Mouse (Mus musculus) cerebellum, adult (tissue): ENCODE data around the gene Sash1.

Experiments used
- ATAC-seq: cut with Nextera tagmentation; 2 replicates; pipeline ENCODE4 v1.9.2; 2017; ENCODE audit warnings: mild to moderate bottlenecking, moderate library complexity, mixed read lengths; ENCODE audit not compliant: insufficient number of reproducible peaks, low FRiP score, low TSS enrichment

The Sash1 gene

GRCm38 (mm10) chr10:8885630-8886527 is at the start of gene Sash1:
TSS of gene Sash1 (minus strand) at chr10:8886070.
- peak; percentile 53; the same call in 1 of the 2 replicates for ATAC-seq

- no peak for ATAC-seq
Measured at GRCm38 (mm10) chr10:8935601-8936000, 49.7 kb upstream of the Sash1 start.

GRCm38 (mm10) chr10:8933451-8934372 is 47.8 kb upstream of the Sash1 start:
- no peak for ATAC-seq

DNA sequence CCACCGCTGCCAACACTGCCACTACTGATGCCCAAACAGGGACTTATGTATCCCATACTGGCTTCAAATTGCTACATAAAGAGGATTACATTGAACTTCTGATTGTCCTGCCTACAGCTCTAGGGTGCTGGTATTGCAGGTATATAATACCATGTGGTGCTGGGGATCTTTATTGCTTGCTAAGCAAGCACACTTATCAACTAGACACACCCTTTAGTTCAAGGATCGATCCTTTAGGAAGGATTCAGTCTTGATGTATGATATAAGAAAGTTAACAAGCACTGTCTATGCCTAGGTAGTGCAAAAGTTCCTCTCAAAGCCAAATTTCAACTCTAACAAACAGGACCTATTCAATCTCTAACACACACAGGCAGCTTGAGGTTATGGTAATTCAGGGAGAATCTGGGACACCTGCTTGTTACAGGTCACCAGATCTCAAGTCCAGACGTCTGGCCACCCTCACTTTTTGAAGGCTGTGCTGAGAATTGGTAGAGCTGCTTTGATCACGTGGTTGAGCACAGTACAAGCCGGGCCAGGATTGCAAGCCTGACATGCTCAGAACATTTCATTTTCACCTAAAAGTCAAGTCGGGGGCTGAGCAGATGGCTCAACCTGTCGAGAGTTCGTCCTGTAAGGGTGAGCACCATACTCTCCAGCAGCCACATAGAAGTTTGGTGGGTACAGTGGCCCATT is 45.8 kb upstream of the Sash1 start:
- ATAC-seq, result no peak

DNA sequence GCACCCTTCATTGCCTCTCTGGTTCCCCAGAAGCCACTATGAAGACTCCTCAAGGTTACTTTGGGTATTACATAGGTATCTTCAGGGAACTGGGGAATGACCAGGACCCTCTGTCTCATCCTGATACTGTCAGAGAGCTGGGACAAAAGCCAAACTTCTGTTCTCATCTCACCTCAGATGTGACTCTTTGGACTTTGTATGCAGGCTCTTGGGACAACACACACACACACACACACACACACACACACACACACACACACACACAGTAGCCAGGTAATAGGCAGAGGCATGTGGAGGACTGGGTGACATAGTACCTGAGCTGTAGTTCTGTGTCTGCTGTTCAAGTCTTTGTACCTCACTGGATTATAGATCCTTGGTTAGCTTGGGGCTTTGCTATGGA is 44.8 kb upstream of the Sash1 start:
- ATAC-seq, result no peak

DNA sequence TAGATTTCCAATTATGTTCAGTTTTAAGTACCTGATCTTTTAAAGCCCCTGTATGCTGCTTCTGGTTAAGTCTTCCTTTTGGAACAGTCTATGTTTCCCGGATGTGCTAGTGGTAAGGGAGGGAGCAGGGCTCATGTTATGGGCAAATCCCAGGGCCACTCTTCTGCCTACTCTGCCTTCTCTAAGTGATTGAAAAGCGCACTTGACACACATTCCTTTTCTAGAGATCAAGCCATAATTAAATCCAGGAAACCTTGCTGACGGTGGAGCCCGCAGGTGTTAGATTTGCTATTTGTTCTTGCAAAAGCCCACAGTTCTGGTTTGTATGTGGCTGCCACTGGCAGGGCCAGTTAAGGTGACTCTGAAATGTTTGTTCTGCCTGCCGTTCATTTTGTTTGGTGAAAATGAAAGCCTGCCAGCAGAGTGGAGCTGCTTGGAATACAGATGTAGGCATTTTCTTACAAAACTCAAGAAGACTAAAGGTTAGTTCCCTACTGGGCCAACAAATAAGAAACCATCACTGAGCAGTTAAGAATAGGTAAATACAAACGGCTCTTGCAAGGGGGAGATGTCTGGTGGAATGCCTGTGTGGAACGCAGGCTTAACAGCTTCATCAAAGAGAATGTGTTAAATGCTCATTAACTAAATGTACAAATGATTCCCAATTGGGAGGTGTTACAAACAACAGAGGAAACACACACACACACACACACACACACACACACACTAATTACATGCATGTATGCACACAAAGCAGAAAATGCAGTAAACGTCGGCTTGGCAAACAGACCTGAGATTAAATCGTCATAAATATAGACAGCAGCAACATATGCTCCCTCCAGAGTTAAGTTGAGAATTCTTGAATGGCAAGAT is 43.1 kb upstream of the Sash1 start:
- no peak for ATAC-seq

- ATAC-seq, result no peak
Measured at GRCm38 (mm10) chr10:8928261-8928660, 42.4 kb upstream of the Sash1 start.

GRCm38 (mm10) chr10:8926906-8927305 is 41.0 kb upstream of the Sash1 start:
- no peak for ATAC-seq

- no peak for ATAC-seq
Measured at GRCm38 (mm10) chr10:8926295-8926694, 40.4 kb upstream of the Sash1 start.

DNA sequence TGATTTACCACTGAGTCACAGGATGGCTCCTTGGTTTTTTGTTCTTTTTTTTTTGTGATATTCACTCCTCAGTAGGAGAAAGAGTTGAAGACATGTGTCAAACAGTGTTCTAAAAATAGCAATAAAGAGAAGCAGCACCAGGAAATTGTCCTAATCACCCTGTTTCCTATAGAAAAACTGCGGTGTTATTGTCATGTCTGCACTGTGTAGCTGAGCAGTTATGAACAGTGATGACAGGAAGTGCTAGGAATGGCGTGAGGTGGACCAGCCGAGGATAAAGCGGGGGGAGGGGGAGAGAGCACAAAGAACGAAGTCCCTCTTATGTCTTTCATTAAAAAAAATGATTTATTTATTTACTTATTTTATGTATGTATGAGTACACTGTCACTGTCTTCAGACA is 39.4 kb upstream of the Sash1 start:
- ATAC-seq, result no peak

GRCm38 (mm10) chr10:8921098-8921693 is 35.3 kb upstream of the Sash1 start:
- no peak for ATAC-seq

GRCm38 (mm10) chr10:8917798-8918197 is 31.9 kb upstream of the Sash1 start:
- ATAC-seq, result no peak

DNA sequence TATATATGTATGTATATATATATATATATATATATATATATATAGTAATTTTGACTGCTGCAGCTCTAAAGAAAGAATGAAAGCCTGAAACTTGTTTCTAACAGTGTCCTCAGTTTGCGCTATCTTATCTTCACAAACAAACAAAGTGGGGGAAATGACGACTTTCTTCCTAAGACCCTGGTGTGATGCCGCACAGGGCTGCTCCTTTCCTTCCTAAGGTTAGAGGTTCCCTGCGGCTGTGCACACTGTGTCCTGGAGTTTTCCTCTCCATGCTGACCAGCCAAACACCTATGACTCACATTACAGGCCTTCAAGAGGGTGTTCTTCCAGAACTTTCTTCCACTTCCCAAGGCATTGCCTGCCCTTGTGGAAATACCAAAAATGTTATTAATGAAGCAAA is 31.5 kb upstream of the Sash1 start:
- no peak for ATAC-seq

DNA sequence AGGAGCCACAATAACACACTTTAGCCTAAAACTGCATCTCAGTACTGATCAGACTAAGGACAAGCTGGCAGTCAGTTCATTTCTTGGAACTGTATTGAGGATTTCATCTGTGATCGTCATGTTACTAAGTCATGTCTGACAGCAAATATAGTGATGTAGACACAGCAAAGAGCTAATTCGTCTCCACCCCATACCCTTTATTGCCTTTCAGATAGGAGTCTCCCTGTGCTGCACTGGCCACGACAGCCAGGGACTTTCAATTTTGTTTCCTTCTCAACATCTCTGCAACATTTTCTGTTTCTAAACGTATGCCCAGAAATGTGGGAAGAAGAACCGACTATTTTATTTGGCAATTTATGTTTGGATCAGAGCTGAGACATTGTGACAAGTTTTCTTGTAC is 29.9 kb upstream of the Sash1 start:
- ATAC-seq, result no peak

DNA sequence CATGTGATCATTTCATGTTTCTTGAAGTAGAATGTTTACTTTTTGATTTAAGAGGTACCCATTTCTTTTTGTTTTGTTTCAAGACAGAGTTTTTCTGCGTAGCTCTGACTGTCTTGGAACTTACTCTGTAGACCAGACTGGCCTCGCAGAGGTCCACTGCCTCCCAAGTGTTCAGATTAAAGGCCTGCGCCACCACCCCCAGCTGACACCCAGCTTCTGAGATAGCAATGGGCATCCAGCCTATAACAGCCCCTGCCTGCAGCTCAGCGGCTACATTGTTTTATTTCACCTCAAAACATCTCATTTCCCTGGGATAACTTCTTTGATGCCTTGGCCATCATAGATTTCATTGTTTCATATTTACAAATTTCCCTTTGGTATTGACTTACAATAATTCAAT is 28.0 kb upstream of the Sash1 start:
- no peak for ATAC-seq

GRCm38 (mm10) chr10:8912706-8913275 is 26.9 kb upstream of the Sash1 start:
- no peak for ATAC-seq

DNA sequence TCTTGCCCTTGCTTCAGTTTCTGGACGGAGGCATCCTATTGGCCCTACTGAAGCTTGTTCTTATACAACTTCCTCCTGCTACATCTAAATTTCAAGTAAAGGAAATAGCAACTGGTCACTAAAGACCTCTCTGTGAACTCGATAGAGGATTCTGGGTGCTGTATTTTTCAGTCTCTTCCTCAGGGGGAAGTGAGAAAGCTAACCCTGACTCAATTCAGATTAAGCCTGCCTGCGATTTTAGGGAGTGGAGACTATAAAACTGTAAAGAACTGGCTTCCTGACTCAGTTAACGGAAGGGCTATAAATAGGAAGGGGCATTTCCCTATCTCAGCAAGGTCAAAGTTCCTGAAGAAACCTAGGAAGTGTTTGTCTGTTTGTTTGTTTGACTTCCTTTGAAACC is 26.3 kb upstream of the Sash1 start:
- no peak for ATAC-seq

GRCm38 (mm10) chr10:8910237-8910990 is 24.5 kb upstream of the Sash1 start:
- no peak for ATAC-seq
